Mouse (Mus musculus): ENCODE data around the gene Prkag1. TPM values are rescaled to one million over a fixed set of nuclear protein-coding genes. Genes with fewer than 3 reads are reported as not detected.
"Not testable (repeated sequence)": the region's sequence is repeated elsewhere in the genome, so short reads cannot be mapped to it uniquely, and the experiment has no call there.

Gene Prkag1
- polyA plus RNA-seq, 1 experiment from 2014 or later = 91.9 TPM

DNA sequence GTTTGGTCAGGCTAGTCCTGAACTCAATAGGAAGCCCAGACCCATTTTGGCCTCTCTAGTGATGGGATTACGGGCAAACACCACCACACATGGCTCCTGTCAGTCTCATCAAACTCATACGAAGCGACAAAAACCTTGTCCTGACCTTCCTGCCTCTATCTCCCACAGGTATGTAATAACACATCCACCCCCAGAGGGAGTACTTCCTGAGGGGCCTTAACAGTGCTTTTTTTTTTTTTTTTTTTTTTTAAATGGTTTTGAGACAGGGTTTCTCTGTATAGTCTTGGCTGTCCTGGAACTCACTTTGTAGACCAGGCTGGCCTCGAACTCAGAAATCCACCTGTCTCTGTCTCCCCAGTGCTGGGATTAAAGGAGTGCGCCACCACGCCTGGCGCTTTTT lies 13.2 kb downstream of the Prkag1 start:
- H3K27me3 ChIP-seq = no peaks in the 10 kb centered on the region; the same call in 1 of the 2 replicates
- no peak overlapping the region for H3K4me3 ChIP-seq (replicated peaks)
- H3K4me1 ChIP-seq = no peaks in the 10 kb centered on the region
- H3K9ac ChIP-seq = no peak overlapping the region
- H3K36me3 ChIP-seq = peaks cover 43% of the 10 kb centered on the region
- no peak for ATAC-seq (ENCODE audit: insufficient number of reproducible peaks, low FRiP score, low TSS enrichment, low read depth)
- H3K4me2 ChIP-seq (replicated peaks) = no peak overlapping the region
- WGBS = 86% methylated on average over 7 of the region's 7 CpGs
- no peak overlapping the region for H3K27ac ChIP-seq (replicated peaks)
- no peaks in the 10 kb centered on the region for H3K9me3 ChIP-seq (replicated peaks)

DNA sequence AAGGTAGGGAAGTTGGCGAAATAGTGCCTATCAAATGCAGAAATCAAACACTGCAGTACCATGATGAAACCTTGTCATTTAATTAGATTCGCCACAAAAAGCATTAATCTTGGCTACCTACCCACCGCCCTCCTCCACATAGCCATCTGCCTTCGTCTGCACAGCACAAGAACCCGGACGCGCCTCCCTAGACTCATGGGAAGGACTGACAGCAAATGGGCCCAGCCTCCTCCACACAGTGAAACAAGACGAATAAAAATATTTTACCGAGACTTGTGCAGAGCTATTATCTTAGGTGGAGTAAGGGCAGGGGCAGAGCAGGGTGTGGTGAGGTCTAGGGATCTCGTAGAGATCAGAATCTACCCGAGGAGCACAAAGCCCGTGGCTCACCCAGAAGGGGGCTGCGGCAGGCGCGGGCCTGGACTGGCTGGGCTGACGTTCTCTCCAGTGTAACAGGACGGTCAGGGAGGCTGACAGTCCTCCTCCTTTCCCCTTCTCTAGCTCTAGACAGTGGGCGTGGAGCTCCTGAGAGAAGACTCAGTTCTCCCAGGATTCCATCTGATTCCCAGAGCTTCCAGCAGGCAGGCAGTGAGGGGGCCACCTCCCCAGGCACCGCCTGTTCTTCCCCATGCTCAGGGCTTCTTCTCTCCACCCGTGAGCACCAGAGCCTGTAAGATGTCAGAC lies 18.4 kb downstream of the Prkag1 start:
- Histone ChIP-seq H3K9me3 (replicated peaks) (no peaks in the 10 kb centered on the region), H3K9ac (no peak overlapping the region), H3K27me3 (peaks cover 23% of the 10 kb centered on the region), H3K4me3 (replicated peaks) (no peak overlapping the region), H3K27ac (replicated peaks) (no peak overlapping the region), H3K4me2 (replicated peaks) (no peak overlapping the region), H3K4me1 (peaks cover 13% of the 10 kb centered on the region), H3K36me3 (peaks cover 42% of the 10 kb centered on the region)
- WGBS = 83% methylated on average over 19 of the region's 20 CpGs
- ATAC-seq (ENCODE audit: insufficient number of reproducible peaks, low FRiP score, low TSS enrichment, low read depth) = no peak

DNA sequence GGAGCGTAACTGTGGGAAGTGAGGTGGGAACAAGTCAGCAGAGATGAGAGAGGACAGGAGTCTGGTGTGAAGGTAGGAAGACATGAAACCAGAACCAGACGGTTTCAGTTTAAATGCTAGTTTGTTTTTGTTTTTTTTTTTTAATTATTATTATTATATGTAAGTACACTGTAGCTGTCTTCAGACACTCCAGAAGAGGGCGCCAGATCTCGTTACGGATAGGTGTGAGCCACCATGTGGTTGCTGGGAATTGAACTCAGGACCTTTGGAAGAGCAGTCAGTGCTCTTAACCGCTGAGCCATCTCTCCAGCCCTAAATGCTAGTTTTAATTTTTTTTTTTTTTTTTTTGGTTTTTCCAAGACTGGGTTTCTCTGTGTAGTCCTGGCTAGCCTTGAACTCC lies 21.1 kb downstream of the Prkag1 start:
- not testable (repeated sequence) for H3K4me2 ChIP-seq (replicated peaks); ATAC-seq (ENCODE audit: insufficient number of reproducible peaks, low FRiP score, low TSS enrichment, low read depth); H3K4me3 ChIP-seq (replicated peaks); H3K9ac ChIP-seq; H3K9me3 ChIP-seq (replicated peaks); H3K27ac ChIP-seq (replicated peaks)
- 73% methylated on average over 6 of the region's 6 CpGs for WGBS
- Histone ChIP-seq H3K27me3 (peaks cover 49% of the 10 kb centered on the region), H3K4me1 (peaks cover 40% of the 10 kb centered on the region), H3K36me3 (peaks cover 31% of the 10 kb centered on the region)

DNA sequence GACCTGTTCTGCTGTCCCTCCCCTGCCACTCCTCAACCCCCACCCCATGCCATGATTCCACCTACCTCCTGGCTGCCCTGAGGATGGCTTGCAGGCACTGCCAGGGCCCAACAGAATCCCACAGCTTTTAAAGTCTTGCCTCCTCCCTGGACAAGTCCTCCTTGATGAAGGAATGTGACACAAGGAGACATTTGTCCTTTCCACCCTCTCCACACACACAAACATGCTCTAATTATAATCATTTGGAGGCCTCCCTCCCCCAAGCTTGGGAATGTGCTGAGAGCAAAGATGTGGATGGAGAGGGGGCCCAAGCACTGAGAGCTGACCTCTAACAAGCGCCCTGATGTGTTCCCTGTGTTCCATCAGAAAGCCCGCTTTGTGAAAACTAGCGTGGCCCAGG lies 21.9 kb downstream of the Prkag1 start, which contains the start of gene Ddn:
Gene Ddn, minus strand, starts transcription at position 101 of the 400 bp plus-strand sequence.
- Histone ChIP-seq H3K27ac (replicated peaks) (no peak within 1 kb of the TSS), H3K4me1 (peaks cover 45% of the 10 kb centered on the region), H3K4me3 (replicated peaks) (peak within 1 kb of the TSS; percentile 48), H3K27me3 (peaks cover 58% of the 10 kb centered on the region), H3K9me3 (replicated peaks) (no peaks in the 10 kb centered on the region), H3K36me3 (peaks cover 25% of the 10 kb centered on the region), H3K4me2 (replicated peaks) (peak within 1 kb of the TSS; percentile 88), H3K9ac (no peak within 1 kb of the TSS)
- no peak for ATAC-seq (ENCODE audit: insufficient number of reproducible peaks, low FRiP score, low TSS enrichment, low read depth)
- 30% methylated on average over 3 of the region's 3 CpGs for WGBS

DNA sequence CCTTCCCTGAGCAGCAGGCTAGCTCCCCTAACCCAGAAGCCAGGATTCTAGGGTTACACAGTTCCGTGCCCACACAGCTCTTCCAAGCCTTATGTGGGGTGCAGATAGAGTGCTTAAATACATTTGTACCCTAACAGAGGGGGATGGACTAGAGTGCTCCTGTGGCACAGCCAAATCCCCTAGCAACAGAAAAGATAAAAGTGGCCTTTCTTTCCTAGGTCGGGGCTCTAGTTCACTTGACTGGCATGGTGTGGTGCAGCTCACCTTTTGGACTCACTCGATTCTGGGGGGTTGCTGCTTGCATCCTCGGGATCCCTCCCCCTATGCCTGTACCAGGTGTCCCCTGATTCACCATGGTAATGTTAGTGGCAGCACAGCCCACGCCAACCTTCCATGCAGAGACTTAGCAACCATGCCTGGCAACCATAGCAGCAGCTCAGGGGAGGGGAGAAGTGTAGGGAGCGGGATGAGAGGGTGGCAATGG lies 22.6 kb downstream of the Prkag1 start:
- 12% methylated on average over 6 of the region's 6 CpGs for WGBS
- Histone ChIP-seq H3K27me3 (peaks cover 65% of the 10 kb centered on the region), H3K4me2 (replicated peaks) (peak overlapping the region; percentile 88), H3K4me1 (peaks cover 45% of the 10 kb centered on the region), H3K4me3 (replicated peaks) (peak overlapping the region; percentile 48), H3K27ac (replicated peaks) (no peak overlapping the region), H3K9me3 (replicated peaks) (no peaks in the 10 kb centered on the region), H3K9ac (no peak overlapping the region), H3K36me3 (peaks cover 19% of the 10 kb centered on the region)
- no peak for ATAC-seq (ENCODE audit: insufficient number of reproducible peaks, low FRiP score, low TSS enrichment, low read depth)

DNA sequence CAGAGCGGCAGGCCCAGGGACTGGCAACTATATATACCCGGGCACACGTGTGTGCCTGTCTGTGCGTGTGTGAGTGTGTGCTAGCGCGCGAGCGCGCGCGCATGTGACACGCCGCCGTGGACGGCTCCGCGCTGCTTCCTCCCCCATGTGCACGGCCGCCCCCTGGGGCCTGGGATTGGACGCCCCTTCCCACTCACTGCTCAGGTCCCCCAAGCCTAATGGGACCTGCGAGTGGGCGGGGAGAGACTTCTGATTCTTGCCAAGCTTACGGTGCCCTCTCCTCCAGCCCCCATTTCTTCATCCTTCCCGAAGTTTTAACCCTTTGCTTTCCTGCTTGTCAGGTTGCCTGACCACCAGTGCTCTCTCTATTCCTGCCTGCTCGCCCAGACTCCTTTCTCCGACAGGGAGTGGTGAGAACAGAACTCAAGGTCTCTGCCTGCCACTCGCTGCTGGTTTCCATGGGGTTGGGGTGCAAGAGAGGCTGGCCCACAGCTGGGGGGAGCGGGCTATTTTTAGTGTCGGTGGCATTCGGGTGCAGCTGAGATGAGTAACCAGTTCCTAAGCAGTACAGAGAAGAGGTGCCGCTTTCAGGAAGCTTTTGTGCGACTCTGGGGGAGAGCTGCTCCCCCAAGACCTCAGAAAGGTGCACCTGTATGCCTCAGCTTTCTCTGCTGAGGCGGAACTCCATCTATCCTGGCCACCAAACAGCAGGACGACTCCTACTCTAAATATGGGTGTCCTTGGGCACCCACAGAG lies 23.2 kb downstream of the Prkag1 start:
- Histone ChIP-seq H3K27me3 (peaks cover 71% of the 10 kb centered on the region), H3K4me2 (replicated peaks) (peak overlapping the region; percentile 88), H3K27ac (replicated peaks) (no peak overlapping the region), H3K9me3 (replicated peaks) (no peaks in the 10 kb centered on the region), H3K4me1 (peaks cover 45% of the 10 kb centered on the region), H3K4me3 (replicated peaks) (peak overlapping the region; percentile 48), H3K36me3 (peaks cover 13% of the 10 kb centered on the region), H3K9ac (no peak overlapping the region; the same call in 1 of the 2 replicates)
- WGBS = 2% methylated on average over 33 of the region's 34 CpGs
- no peak for ATAC-seq (ENCODE audit: insufficient number of reproducible peaks, low FRiP score, low TSS enrichment, low read depth)

DNA sequence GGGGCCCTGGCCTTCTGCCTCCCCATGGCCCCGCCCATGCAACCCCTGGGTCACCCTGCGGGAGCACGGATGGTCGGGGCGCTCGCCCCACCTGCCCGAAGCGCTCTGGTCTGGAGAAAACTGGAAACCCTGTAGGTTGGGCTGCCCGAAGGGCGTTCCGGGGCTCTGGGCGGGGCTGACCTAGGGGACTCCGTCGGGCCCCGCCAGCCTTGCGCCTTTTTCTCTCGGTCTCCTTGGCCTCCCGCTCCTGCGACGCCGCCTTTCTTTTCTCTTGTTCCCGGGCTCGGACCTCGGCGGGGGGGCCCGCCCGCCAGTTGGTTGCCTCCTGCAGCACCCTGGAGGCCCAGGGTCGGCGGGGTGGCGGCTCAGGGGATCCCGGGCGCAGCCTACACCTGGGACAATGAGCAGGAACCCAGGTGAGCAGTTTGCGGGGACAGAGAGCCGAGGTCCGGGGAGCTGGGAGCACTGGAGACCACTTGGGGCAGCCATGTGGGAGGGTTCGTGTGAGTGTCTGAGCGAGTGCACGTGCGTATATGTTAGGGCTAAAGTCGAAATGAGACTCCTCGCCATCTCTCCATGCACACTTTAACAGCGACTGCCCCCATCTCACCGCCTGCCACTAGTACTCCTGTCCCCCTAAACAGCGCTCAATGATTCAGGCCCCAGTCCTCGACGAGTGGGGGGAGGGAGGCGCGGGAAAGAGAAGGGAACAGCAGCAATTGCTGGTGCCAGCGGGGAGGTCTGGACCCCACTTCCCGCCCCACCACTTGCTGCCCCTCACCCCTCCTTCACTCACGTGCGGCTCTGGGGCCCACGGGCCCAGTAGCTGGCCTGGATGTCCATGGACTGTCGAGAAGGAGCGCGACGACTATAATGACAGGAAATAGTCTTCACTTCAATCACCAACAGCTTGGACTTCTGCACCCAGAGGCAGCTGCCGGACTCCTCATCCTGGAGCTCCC lies 24.2 kb downstream of the Prkag1 start:
- Histone ChIP-seq H3K4me2 (replicated peaks) (peak overlapping the region; percentile 88), H3K27ac (replicated peaks) (no peak overlapping the region), H3K9me3 (replicated peaks) (no peaks in the 10 kb centered on the region), H3K27me3 (peaks cover 81% of the 10 kb centered on the region), H3K9ac (no peak overlapping the region), H3K36me3 (0 out of 2 replicates have a peak, but pooled peaks cover 5% of the 10 kb centered on the region), H3K4me1 (peaks cover 45% of the 10 kb centered on the region), H3K4me3 (replicated peaks) (peak overlapping the region; percentile 48)
- no peak for ATAC-seq (ENCODE audit: insufficient number of reproducible peaks, low FRiP score, low TSS enrichment, low read depth)
- WGBS = 1% methylated on average over 58 of the region's 58 CpGs

DNA sequence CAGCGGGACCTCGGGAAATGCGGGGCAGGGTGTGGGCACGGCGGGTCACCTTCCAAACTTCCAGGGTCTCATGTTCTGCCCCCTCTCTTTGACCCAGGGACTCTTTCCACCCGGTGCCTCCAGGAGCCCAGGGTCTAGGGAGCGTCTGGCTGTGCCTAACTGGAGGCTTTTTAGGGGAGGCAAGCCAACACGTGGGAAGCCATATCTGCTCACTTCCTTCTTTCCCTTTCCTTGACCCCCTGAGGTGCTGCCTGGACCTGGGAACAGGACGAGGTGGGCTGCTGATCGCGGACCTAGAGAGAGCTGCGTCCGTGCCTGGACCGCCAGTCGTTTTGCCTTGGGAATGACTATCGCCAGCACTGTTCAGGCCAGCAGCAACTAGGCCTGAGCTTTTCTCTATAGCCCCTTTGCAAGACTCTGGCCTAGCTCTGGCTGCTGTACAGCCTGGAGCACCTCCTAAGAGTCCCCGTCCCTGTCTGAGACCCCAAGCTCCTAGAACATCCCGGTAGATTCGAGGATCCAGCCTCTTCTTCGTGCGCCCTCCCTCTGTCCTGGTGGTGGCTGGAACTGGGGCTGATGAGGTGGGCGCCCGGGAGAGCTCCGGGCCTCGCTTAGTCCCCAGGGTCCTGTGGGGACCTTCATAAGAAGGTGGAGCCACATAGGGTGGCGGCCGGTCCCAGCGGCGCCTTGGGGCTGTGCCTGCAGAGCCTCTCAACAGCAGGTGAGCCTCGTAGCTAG lies 25.1 kb downstream of the Prkag1 start:
- H3K4me3 ChIP-seq (replicated peaks) = peak overlapping the region; percentile 48
- WGBS = 14% methylated on average over 30 of the region's 30 CpGs
- H3K27me3 ChIP-seq = peaks cover 89% of the 10 kb centered on the region
- no peak overlapping the region for H3K27ac ChIP-seq (replicated peaks)
- H3K9ac ChIP-seq = no peak overlapping the region
- peaks cover 45% of the 10 kb centered on the region for H3K4me1 ChIP-seq
- no peak for ATAC-seq (ENCODE audit: insufficient number of reproducible peaks, low FRiP score, low TSS enrichment, low read depth)
- H3K36me3 ChIP-seq = no peaks in the 10 kb centered on the region
- H3K4me2 ChIP-seq (replicated peaks) = peak overlapping the region; percentile 88
- no peaks in the 10 kb centered on the region for H3K9me3 ChIP-seq (replicated peaks)

DNA sequence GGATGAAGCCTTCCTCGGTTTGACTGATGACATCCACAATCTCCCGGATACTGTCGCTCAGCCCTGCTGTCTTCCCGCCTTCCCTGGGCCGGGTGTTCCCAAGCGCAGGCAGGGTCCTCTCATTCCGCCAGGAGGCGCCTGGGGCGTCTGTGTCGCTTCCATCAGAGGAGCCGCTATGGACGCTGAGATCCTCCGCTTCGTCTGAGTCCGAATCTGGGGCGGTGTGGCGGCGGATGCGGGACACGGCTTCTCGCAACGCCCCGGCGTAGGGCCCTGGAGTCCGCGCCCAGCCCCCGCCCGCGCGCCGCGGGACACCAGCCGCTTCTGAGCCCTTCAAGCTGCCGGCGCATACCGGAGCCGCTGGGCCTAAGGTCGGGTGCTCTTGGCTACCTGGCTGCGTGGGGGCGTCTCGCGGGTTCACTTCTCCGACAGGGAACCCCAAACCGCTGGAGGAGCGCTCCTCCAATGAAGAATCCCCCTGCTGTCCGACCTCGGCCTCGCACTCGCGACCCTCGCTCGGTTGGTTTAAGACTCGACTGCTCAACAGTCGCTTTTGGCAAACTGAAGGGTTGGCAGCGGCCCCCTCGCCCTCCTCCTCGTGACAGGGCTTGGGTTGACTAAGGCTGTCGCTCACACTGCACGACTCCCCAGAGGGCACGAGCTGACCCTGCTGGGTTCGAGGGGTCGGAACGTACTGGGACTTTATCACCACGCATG lies 25.8 kb downstream of the Prkag1 start:
- Histone ChIP-seq H3K27me3 (peaks cover 97% of the 10 kb centered on the region), H3K4me2 (replicated peaks) (peak overlapping the region; percentile 88), H3K4me1 (peaks cover 45% of the 10 kb centered on the region), H3K9ac (peak overlapping the region; percentile 31; the same call in 1 of the 2 replicates), H3K36me3 (no peaks in the 10 kb centered on the region), H3K9me3 (replicated peaks) (no peaks in the 10 kb centered on the region), H3K4me3 (replicated peaks) (peak overlapping the region; percentile 46), H3K27ac (replicated peaks) (no peak overlapping the region)
- 1% methylated on average over 64 of the region's 64 CpGs for WGBS
- ATAC-seq (ENCODE audit: insufficient number of reproducible peaks, low FRiP score, low TSS enrichment, low read depth) = 0 out of 2 replicates have a peak, but pooled peaks have one; percentile 53

DNA sequence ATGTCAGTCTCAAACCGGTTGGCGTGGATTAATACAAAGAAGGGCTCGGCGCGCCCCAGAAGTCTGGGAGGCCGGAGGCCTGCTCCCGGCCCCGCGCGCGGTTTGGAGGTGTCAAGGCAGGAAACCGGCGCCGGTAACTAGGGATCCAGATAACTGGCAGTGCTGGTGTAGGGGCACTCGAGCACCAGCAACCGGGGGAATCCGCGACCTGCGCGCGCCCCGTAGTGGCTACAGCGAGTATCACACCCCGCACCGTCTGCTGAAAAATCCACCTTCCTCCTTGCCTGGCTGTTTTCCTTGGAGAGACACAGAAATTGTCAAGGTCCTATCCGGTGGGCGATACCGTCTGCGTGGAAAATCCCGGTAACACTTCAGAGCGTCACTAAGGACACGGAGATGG lies 27.3 kb downstream of the Prkag1 start:
- no peak overlapping the region for H3K9ac ChIP-seq
- peaks cover 39% of the 10 kb centered on the region for H3K4me1 ChIP-seq
- H3K27ac ChIP-seq (replicated peaks) = no peak overlapping the region
- H3K36me3 ChIP-seq = no peaks in the 10 kb centered on the region
- H3K27me3 ChIP-seq = peaks cover 100% of the 10 kb centered on the region
- no peaks in the 10 kb centered on the region for H3K9me3 ChIP-seq (replicated peaks)
- peak overlapping the region; percentile 46 for H3K4me2 ChIP-seq (replicated peaks)
- ATAC-seq (ENCODE audit: insufficient number of reproducible peaks, low FRiP score, low TSS enrichment, low read depth) = no peak
- H3K4me3 ChIP-seq (replicated peaks) = peak overlapping the region; percentile 29
- 1% methylated on average over 32 of the region's 32 CpGs for WGBS
